Mouse (Mus musculus): ENCODE results near the gene Prpsap2.

Prpsap2 gene

GRCm38 (mm10) chr11:61715130-61715529 is 46.8 kb downstream of the Prpsap2 start:
- DNase-seq (ENCODE audit: low spot score in 2 of 2): no peak

GRCm38 (mm10) chr11:61714346-61715117 is 47.4 kb downstream of the Prpsap2 start:
- DNase-seq (ENCODE audit: low spot score in 2 of 2): peak; percentile 60 to 64

GRCm38 (mm10) chr11:61713157-61713855 is 48.6 kb downstream of the Prpsap2 start:
- no peak for DNase-seq (ENCODE audit: low spot score in 2 of 2)

GRCm38 (mm10) chr11:61708928-61709327 is 53.0 kb downstream of the Prpsap2 start:
- no peak for DNase-seq (ENCODE audit: low spot score in 2 of 2)

GRCm38 (mm10) chr11:61706232-61706631 is 55.7 kb downstream of the Prpsap2 start:
- no peak for DNase-seq (ENCODE audit: low spot score in 2 of 2)

- no peak for DNase-seq (ENCODE audit: low spot score in 2 of 2)
Measured at GRCm38 (mm10) chr11:61705581-61705980, 56.3 kb downstream of the Prpsap2 start.

- no peak for DNase-seq (ENCODE audit: low spot score in 2 of 2)
Measured at GRCm38 (mm10) chr11:61702494-61702893, 59.4 kb downstream of the Prpsap2 start.

GRCm38 (mm10) chr11:61701696-61702095 is 60.2 kb downstream of the Prpsap2 start:
- DNase-seq (ENCODE audit: low spot score in 2 of 2): no peak

- no peak for DNase-seq (ENCODE audit: low spot score in 2 of 2)
Measured at GRCm38 (mm10) chr11:61699933-61700332, 62.0 kb downstream of the Prpsap2 start.

- no peak for DNase-seq (ENCODE audit: low spot score in 2 of 2)
Measured at GRCm38 (mm10) chr11:61699460-61699859, 62.4 kb downstream of the Prpsap2 start.

GRCm38 (mm10) chr11:61698852-61699251 is 63.0 kb downstream of the Prpsap2 start:
- DNase-seq (ENCODE audit: low spot score in 2 of 2): no peak

GRCm38 (mm10) chr11:61692996-61693395 is 68.9 kb downstream of the Prpsap2 start:
- DNase-seq (ENCODE audit: low spot score in 2 of 2): no peak

GRCm38 (mm10) chr11:61687595-61687994 is 74.3 kb downstream of the Prpsap2 start:
- DNase-seq (ENCODE audit: low spot score in 2 of 2): no peak

GRCm38 (mm10) chr11:61686906-61687453 is 74.9 kb downstream of the Prpsap2 start:
- no peak for DNase-seq (ENCODE audit: low spot score in 2 of 2)

GRCm38 (mm10) chr11:61686141-61686540 is 75.7 kb downstream of the Prpsap2 start:
- no peak for DNase-seq (ENCODE audit: low spot score in 2 of 2)

- no peak for DNase-seq (ENCODE audit: low spot score in 2 of 2)
Measured at GRCm38 (mm10) chr11:61685119-61685725, 76.7 kb downstream of the Prpsap2 start.

GRCm38 (mm10) chr11:61683907-61684731 is 77.8 kb downstream of the Prpsap2 start, which contains the start of gene Fam83g:
Gene Fam83g (plus strand): TSS chr11:61684091.
- no peak for DNase-seq (ENCODE audit: low spot score in 2 of 2)

All from right cerebral cortex, postnatal 36 days (tissue).